Mouse (Mus musculus): ENCODE results near the gene Fgf11. TPM values are rescaled to one million over a fixed set of nuclear protein-coding genes. Genes with fewer than 3 reads are reported as not detected.

The Fgf11 gene
- 17.3 and 17.6 TPM in 2 replicates for polyA plus RNA-seq (2012; rRNA removed)

- TF ChIP-seq CTCF (IDR thresholded peaks at IDR 0.05; ENCODE audit: extremely low read depth, insufficient read depth, low read length): no peak
- Histone ChIP-seq H3K27ac (ENCODE audit: insufficient read depth, low read length) (peak within 1 kb of the TSS; percentile 72), H3K4me1 (ENCODE audit: control insufficient read depth, insufficient read depth, low read length) (peaks cover 1% of the 10 kb centered on the region; the same call in 1 of the 2 replicates), H3K4me3 (ENCODE audit: insufficient read depth, low read length) (peak within 1 kb of the TSS; percentile 78)
These were observed at the start of gene Fgf11 for GRCm38 (mm10) chr11:69801379-69801977. Gene Fgf11 (minus strand): TSS chr11:69801857.

GRCm38 (mm10) chr11:69850754-69851153 is 49.1 kb upstream of the Fgf11 start:
- no peak overlapping the region for H3K4me3 ChIP-seq (ENCODE audit: insufficient read depth, low read length)
- no peaks in the 10 kb centered on the region for H3K4me1 ChIP-seq (ENCODE audit: control insufficient read depth, insufficient read depth, low read length)
- TF ChIP-seq POLR2A (IDR thresholded peaks at IDR 0.05; ENCODE audit: extremely low read depth, insufficient read depth, low read length) (no peak), CTCF (IDR thresholded peaks at IDR 0.05; ENCODE audit: extremely low read depth, insufficient read depth, low read length) (no peak)
- H3K27ac ChIP-seq (ENCODE audit: insufficient read depth, low read length): no peak overlapping the region

GRCm38 (mm10) chr11:69849884-69850283 is 48.2 kb upstream of the Fgf11 start:
- H3K4me1 ChIP-seq (ENCODE audit: control insufficient read depth, insufficient read depth, low read length): no peaks in the 10 kb centered on the region
- H3K4me3 ChIP-seq (ENCODE audit: insufficient read depth, low read length): no peak overlapping the region
- TF ChIP-seq POLR2A (IDR thresholded peaks at IDR 0.05; ENCODE audit: extremely low read depth, insufficient read depth, low read length) (no peak), CTCF (IDR thresholded peaks at IDR 0.05; ENCODE audit: extremely low read depth, insufficient read depth, low read length) (no peak)
- no peak overlapping the region for H3K27ac ChIP-seq (ENCODE audit: insufficient read depth, low read length)

- TF ChIP-seq CTCF (IDR thresholded peaks at IDR 0.05; ENCODE audit: extremely low read depth, insufficient read depth, low read length): no peak
- no peak for TF ChIP-seq POLR2A (IDR thresholded peaks at IDR 0.05; ENCODE audit: extremely low read depth, insufficient read depth, low read length)
- no peaks in the 10 kb centered on the region for H3K4me1 ChIP-seq (ENCODE audit: control insufficient read depth, insufficient read depth, low read length)
These were observed 47.5 kb upstream of the Fgf11 start for GRCm38 (mm10) chr11:69849128-69849527.

GRCm38 (mm10) chr11:69848021-69848420 is 46.4 kb upstream of the Fgf11 start:
- TF ChIP-seq CTCF (IDR thresholded peaks at IDR 0.05; ENCODE audit: extremely low read depth, insufficient read depth, low read length) (no peak), POLR2A (IDR thresholded peaks at IDR 0.05; ENCODE audit: extremely low read depth, insufficient read depth, low read length) (no peak)
- no peak overlapping the region for H3K4me3 ChIP-seq (ENCODE audit: insufficient read depth, low read length)
- H3K4me1 ChIP-seq (ENCODE audit: control insufficient read depth, insufficient read depth, low read length): no peaks in the 10 kb centered on the region
- no peak overlapping the region for H3K27ac ChIP-seq (ENCODE audit: insufficient read depth, low read length)

More at GRCm38 (mm10) chr11:69849128-69849527, 47.5 kb upstream of the Fgf11 start:
- Histone ChIP-seq H3K27ac (ENCODE audit: insufficient read depth, low read length) (no peak overlapping the region), H3K4me3 (ENCODE audit: insufficient read depth, low read length) (no peak overlapping the region)

- peak overlapping the region; percentile 59 for H3K4me3 ChIP-seq (ENCODE audit: insufficient read depth, low read length)
- TF ChIP-seq CTCF (IDR thresholded peaks at IDR 0.05; ENCODE audit: extremely low read depth, insufficient read depth, low read length): no peak
- TF ChIP-seq POLR2A (IDR thresholded peaks at IDR 0.05; ENCODE audit: extremely low read depth, insufficient read depth, low read length): no peak
- no peaks in the 10 kb centered on the region for H3K4me1 ChIP-seq (ENCODE audit: control insufficient read depth, insufficient read depth, low read length)
- no peak overlapping the region for H3K27ac ChIP-seq (ENCODE audit: insufficient read depth, low read length)
These were observed 45.4 kb upstream of the Fgf11 start for GRCm38 (mm10) chr11:69846738-69847688.

GRCm38 (mm10) chr11:69846198-69846680 is 44.6 kb upstream of the Fgf11 start, which contains the start of gene Plscr3:
Gene Plscr3 (plus strand): TSS chr11:69846376.
- TF ChIP-seq CTCF (IDR thresholded peaks at IDR 0.05; ENCODE audit: extremely low read depth, insufficient read depth, low read length) (no peak), POLR2A (IDR thresholded peaks at IDR 0.05; ENCODE audit: extremely low read depth, insufficient read depth, low read length) (peak; percentile 59; the same call in 1 of the 2 replicates)
- H3K4me3 ChIP-seq (ENCODE audit: insufficient read depth, low read length): peak within 1 kb of the TSS; percentile 59
- peak within 1 kb of the TSS; percentile 53 for H3K27ac ChIP-seq (ENCODE audit: insufficient read depth, low read length)
- no peaks in the 10 kb centered on the region for H3K4me1 ChIP-seq (ENCODE audit: control insufficient read depth, insufficient read depth, low read length)

- Histone ChIP-seq H3K4me3 (ENCODE audit: insufficient read depth, low read length) (peak overlapping the region; percentile 76), H3K4me1 (ENCODE audit: control insufficient read depth, insufficient read depth, low read length) (peaks cover 1% of the 10 kb centered on the region), H3K27ac (ENCODE audit: insufficient read depth, low read length) (peak overlapping the region; percentile 36; the same call in 1 of the 2 replicates)
- no peak for TF ChIP-seq POLR2A (IDR thresholded peaks at IDR 0.05; ENCODE audit: extremely low read depth, insufficient read depth, low read length)
- no peak for TF ChIP-seq CTCF (IDR thresholded peaks at IDR 0.05; ENCODE audit: extremely low read depth, insufficient read depth, low read length)
These were observed 37.1 kb upstream of the Fgf11 start for GRCm38 (mm10) chr11:69838714-69839104.

GRCm38 (mm10) chr11:69837952-69838713 is 36.5 kb upstream of the Fgf11 start, which contains the start of gene Tmem256:
Gene Tmem256 (plus strand): TSS chr11:69838514.
- TF ChIP-seq POLR2A (IDR thresholded peaks at IDR 0.05; ENCODE audit: extremely low read depth, insufficient read depth, low read length) (peak; percentile 60), CTCF (IDR thresholded peaks at IDR 0.05; ENCODE audit: extremely low read depth, insufficient read depth, low read length) (no peak)
- Histone ChIP-seq H3K4me1 (ENCODE audit: control insufficient read depth, insufficient read depth, low read length) (peaks cover 4% of the 10 kb centered on the region), H3K27ac (ENCODE audit: insufficient read depth, low read length) (peak within 1 kb of the TSS; percentile 36), H3K4me3 (ENCODE audit: insufficient read depth, low read length) (peak within 1 kb of the TSS; percentile 76)
